Mouse (Mus musculus): ENCODE results near the gene Chrna4. TPM values are rescaled to one million over a fixed set of nuclear protein-coding genes. Genes with fewer than 3 reads are reported as not detected.

Gene Chrna4
- polyA plus RNA-seq, 1 experiment from 2014 or later: 17.9 TPM

DNA sequence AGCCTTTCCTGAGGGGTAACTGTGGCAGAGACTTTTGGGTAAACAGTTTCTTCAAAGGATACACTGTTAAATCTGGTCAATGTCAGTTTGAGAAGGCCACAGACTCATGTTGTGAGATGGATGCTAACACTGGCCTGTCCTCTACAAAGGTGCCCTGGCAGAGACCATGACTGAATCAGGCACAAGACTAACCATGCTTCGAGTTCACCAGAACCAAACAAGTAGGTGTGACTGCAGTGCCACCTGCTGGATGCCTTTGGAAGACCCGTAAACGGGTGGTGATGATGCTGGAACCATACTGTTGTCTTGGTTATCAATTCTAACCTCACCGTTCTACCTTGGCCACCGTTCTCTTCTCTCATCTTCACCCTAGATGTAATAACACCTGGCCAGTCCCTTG lies 16.8 kb upstream of the Chrna4 start:
- 24% methylated on average over 5 of the region's 5 CpGs for WGBS
- peak; percentile 77 for DNase-seq (ENCODE audit: low spot score)
- H3K27me3 ChIP-seq (ENCODE audit: low read depth, poor library complexity, severe bottlenecking): no peaks in the 10 kb centered on the region
- H3K4me3 ChIP-seq: no peak overlapping the region
- no peaks in the 10 kb centered on the region for H3K9me3 ChIP-seq (replicated peaks)
- H3K4me1 ChIP-seq: peaks cover 18% of the 10 kb centered on the region
- H3K36me3 ChIP-seq: no peaks in the 10 kb centered on the region
- H3K27ac ChIP-seq (replicated peaks): no peak overlapping the region

DNA sequence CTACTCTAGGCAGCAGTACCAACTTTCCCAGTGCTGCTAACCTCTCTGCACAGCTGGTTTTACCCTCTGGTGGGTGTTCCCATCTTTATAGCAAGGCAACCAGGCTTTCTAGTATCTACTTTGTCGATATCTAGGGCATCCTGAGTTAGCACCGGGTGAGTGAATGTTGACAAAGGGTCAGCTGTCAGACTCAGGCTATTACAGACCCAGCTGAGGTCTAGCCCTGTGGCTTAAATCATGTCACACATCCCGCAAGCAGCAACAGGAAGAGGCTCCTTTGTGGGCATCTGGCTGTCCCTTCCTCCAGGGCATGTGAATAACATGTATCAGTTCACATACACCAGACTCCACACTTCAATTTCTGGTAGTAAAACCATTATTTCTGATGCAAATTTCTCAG lies 14.8 kb upstream of the Chrna4 start:
- no peak overlapping the region for H3K4me3 ChIP-seq
- no peaks in the 10 kb centered on the region for H3K36me3 ChIP-seq
- H3K27me3 ChIP-seq (ENCODE audit: low read depth, poor library complexity, severe bottlenecking): no peaks in the 10 kb centered on the region
- WGBS: 79% methylated on average over 3 of the region's 3 CpGs
- no peak for DNase-seq (ENCODE audit: low spot score)
- peaks cover 18% of the 10 kb centered on the region for H3K4me1 ChIP-seq
- no peaks in the 10 kb centered on the region for H3K9me3 ChIP-seq (replicated peaks)
- H3K27ac ChIP-seq (replicated peaks): peak overlapping the region; percentile 10; the same call in 1 of the 2 replicates

DNA sequence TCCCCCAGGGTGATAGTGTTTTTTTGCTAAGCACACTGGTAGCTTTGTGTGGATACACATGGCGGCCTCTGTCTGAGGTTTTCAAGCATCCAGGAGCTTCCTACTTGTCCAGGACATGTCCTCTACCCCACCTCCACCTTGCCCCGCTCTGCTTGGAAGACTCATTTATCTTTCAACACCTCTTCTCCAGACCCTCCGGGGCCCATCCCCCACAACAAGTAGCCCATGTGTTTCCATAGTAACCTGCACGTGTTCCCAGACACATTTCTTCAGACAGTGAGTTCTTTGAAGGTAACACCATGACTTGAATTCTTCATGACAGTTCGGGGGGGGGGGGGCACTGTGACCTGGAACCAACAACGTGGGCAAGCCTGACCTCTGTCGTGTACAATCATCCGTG lies 14.0 kb upstream of the Chrna4 start:
- Histone ChIP-seq H3K27ac (replicated peaks) (no peak overlapping the region), H3K9me3 (replicated peaks) (no peaks in the 10 kb centered on the region), H3K4me3 (no peak overlapping the region), H3K4me1 (peaks cover 18% of the 10 kb centered on the region), H3K27me3 (ENCODE audit: low read depth, poor library complexity, severe bottlenecking) (no peaks in the 10 kb centered on the region), H3K36me3 (no peaks in the 10 kb centered on the region)
- WGBS: 68% methylated on average over 8 of the region's 8 CpGs
- no peak for DNase-seq (ENCODE audit: low spot score)

DNA sequence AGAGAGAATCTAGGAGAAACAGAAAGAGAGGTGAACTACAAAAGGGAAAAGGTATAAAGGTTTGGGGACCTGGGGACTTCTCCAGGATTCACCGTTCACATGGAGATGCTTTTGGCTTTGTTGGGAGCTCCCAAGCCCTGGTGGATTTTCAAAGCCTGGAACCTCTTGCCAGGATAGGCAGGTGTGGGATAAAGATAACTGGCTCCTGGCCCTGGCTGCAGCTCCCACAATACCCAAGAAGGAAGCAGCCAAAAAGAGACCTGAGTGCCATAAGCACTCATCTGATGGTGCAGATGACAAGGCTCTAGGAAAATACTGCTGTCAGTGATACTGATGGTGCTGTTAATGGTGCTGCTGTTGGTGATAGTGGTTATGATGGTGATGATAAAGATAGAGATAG lies 8.8 kb upstream of the Chrna4 start:
- no peak for DNase-seq (ENCODE audit: low spot score)
- 86% methylated on average over 1 of the region's 1 CpGs for WGBS
- Histone ChIP-seq H3K9me3 (replicated peaks) (no peaks in the 10 kb centered on the region), H3K4me3 (no peak overlapping the region), H3K4me1 (peaks cover 10% of the 10 kb centered on the region), H3K27ac (replicated peaks) (no peak overlapping the region), H3K27me3 (ENCODE audit: low read depth, poor library complexity, severe bottlenecking) (0 out of 2 replicates have a peak, but pooled peaks cover 6% of the 10 kb centered on the region), H3K36me3 (no peaks in the 10 kb centered on the region)

DNA sequence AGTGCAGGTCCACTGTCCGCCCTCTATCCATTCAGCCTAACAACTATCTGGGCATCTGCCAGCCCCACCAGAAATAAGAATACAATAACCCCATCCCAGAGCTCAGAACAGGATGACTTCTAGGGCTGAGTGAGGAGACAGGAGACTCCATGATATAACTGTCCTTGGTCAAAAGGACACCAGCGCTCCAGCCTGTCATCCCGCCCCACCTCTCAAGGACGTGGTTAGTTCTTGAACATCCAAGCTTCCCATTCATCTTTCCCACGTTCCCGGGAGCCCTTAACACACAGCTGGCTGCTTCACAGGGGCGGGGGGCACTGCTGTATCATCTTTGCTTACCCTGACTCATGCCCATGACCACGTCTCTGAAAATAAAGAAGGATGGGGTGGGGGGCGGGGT lies 5.6 kb upstream of the Chrna4 start:
- DNase-seq (ENCODE audit: low spot score): no peak
- Histone ChIP-seq H3K36me3 (no peaks in the 10 kb centered on the region), H3K4me3 (no peak overlapping the region), H3K4me1 (peaks cover 17% of the 10 kb centered on the region), H3K27ac (replicated peaks) (no peak overlapping the region), H3K9me3 (replicated peaks) (no peaks in the 10 kb centered on the region), H3K27me3 (ENCODE audit: low read depth, poor library complexity, severe bottlenecking) (0 out of 2 replicates have a peak, but pooled peaks cover 6% of the 10 kb centered on the region)
- 88% methylated on average over 9 of the region's 9 CpGs for WGBS

DNA sequence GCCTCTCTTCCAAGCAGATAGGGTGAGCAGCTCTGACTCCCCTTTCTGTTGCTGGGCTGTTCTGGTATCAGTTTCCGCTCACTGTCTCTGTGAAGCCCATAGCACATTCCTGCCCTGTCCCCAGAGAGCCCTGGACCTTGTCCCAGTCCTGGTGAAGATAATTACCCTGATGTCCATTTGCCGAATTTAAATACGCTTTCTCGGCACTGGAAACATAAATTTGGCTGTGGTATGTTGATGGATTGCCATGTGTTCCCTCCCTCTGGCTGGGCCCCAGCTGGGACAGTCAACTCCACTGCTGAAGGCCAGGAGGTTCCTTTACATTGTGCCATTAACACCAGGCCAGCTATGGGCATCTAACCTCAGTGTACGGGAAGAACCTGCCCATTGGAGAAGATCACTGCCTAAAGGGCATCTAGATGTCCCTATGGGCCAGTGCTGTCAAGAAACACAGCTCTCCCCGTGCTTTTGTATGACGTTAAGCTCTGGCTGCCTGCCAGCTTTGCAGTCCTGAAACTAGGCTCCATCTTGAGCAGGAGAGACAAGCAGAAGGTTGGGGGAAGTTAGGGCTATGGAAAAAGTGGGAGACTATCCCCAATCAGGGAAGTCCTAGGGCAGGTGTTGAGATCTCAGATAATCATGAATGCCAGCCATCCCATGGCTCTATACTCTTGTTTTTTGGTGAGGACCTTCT lies 5.1 kb upstream of the Chrna4 start:
- no peak overlapping the region for H3K4me3 ChIP-seq
- peaks cover 23% of the 10 kb centered on the region for H3K4me1 ChIP-seq
- no peaks in the 10 kb centered on the region for H3K36me3 ChIP-seq
- H3K27ac ChIP-seq (replicated peaks): no peak overlapping the region
- WGBS: 89% methylated on average over 7 of the region's 7 CpGs
- no peaks in the 10 kb centered on the region for H3K9me3 ChIP-seq (replicated peaks)
- 0 out of 2 replicates have a peak, but pooled peaks cover 6% of the 10 kb centered on the region for H3K27me3 ChIP-seq (ENCODE audit: low read depth, poor library complexity, severe bottlenecking)
- DNase-seq (ENCODE audit: low spot score): no peak

DNA sequence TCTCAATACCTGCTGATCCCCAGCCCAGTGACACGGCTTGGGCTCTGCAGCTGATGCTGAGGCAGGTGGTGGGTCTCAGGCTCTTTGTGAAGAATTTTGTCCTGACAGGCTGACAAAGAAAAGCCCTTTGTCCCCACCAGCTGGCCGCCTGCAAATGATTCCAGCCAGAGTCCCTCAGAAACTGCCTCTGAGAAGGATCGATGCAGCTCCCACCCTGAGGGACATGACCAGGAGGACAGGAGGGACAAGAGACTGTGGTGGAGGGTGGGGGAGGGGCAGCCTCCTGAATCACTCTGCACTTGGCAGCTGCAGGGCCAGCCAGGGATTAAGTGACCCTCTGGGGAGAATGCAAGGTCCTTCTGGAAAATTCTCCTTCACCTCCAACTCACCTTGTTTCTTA lies 655 bp upstream of the Chrna4 start:
- no peaks in the 10 kb centered on the region for H3K36me3 ChIP-seq
- 4% methylated on average over 3 of the region's 3 CpGs for WGBS
- H3K27ac ChIP-seq (replicated peaks): peak overlapping the region; percentile 77
- no peak overlapping the region for H3K4me3 ChIP-seq
- no peaks in the 10 kb centered on the region for H3K9me3 ChIP-seq (replicated peaks)
- peaks cover 61% of the 10 kb centered on the region for H3K4me1 ChIP-seq
- H3K27me3 ChIP-seq (ENCODE audit: low read depth, poor library complexity, severe bottlenecking): peaks cover 36% of the 10 kb centered on the region
- DNase-seq (ENCODE audit: low spot score): peak; percentile 68

DNA sequence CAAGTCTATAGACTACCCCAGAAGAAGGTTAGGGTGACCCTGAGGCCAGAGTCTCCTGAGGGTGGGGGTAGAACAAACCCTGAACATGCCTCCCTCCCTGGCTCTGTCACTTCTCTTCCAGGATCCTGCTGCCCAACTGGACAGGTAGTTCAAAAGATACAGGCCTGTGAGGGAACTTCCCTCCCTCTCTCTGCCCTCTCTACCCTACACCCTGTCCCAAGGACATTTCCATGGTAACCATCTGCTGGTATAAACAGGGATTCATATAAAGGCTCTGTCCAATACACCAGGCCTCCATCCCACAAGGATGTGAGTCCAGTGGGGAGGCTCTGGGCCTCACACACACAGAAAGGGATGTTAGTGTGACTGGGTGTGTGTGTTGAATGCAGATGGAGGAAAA lies 970 bp downstream of the Chrna4 start:
- Histone ChIP-seq H3K9me3 (replicated peaks) (no peaks in the 10 kb centered on the region), H3K4me1 (peaks cover 77% of the 10 kb centered on the region), H3K27me3 (ENCODE audit: low read depth, poor library complexity, severe bottlenecking) (peaks cover 52% of the 10 kb centered on the region), H3K36me3 (no peaks in the 10 kb centered on the region), H3K27ac (replicated peaks) (peak overlapping the region; percentile 77), H3K4me3 (no peak overlapping the region)
- DNase-seq (ENCODE audit: low spot score): no peak

DNA sequence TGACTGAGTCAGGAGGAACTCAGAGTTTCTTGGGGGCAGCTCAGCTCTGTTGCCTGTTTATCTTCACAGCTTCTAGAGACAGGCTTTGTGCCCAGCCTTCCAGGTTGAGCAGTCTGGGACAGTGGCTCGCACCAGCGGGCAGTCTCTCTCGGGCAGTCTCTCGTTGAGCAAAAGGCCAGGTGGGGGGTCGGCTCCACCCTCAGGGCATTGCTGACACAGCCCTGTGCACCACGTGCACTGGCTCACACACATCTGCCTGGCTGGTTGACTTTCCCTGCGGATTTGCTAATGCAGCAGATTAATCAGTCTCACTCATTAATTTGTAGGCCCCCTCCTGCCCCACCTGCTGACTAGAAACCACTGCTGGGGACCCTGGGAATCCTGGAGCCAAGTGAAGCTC lies 1.4 kb downstream of the Chrna4 start:
- DNase-seq (ENCODE audit: low spot score): no peak
- peaks cover 81% of the 10 kb centered on the region for H3K4me1 ChIP-seq
- H3K4me3 ChIP-seq: no peak overlapping the region
- H3K36me3 ChIP-seq: no peaks in the 10 kb centered on the region
- H3K27me3 ChIP-seq (ENCODE audit: low read depth, poor library complexity, severe bottlenecking): peaks cover 56% of the 10 kb centered on the region
- peak overlapping the region; percentile 77 for H3K27ac ChIP-seq (replicated peaks)
- WGBS: 5% methylated on average over 7 of the region's 7 CpGs
- H3K9me3 ChIP-seq (replicated peaks): no peaks in the 10 kb centered on the region

DNA sequence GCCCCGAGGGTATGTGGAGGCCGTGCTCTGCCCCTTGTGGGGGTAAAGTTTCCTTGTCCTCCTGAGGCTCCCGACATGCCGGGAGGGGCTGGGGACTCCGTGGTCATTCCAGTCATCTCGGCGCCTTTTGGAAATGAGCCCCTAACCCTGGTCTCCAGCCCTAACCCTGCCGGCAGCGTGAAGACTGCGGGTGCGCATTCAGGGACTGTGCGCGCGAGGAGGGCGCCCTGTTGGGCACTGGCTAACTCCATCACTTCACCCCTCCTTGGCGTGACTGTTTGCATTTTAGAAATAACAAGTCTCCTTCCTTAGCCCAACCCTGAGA lies 4.0 kb downstream of the Chrna4 start:
- peaks cover 19% of the 10 kb centered on the region; the same call in 1 of the 2 replicates for H3K36me3 ChIP-seq
- WGBS: under 1% methylated on average over 15 of the region's 16 CpGs
- no peaks in the 10 kb centered on the region for H3K9me3 ChIP-seq (replicated peaks)
- no peak for DNase-seq (ENCODE audit: low spot score)
- H3K27me3 ChIP-seq (ENCODE audit: low read depth, poor library complexity, severe bottlenecking): peaks cover 72% of the 10 kb centered on the region
- peaks cover 76% of the 10 kb centered on the region for H3K4me1 ChIP-seq
- H3K4me3 ChIP-seq: peak overlapping the region; percentile 79
- peak overlapping the region; percentile 88 for H3K27ac ChIP-seq (replicated peaks)

DNA sequence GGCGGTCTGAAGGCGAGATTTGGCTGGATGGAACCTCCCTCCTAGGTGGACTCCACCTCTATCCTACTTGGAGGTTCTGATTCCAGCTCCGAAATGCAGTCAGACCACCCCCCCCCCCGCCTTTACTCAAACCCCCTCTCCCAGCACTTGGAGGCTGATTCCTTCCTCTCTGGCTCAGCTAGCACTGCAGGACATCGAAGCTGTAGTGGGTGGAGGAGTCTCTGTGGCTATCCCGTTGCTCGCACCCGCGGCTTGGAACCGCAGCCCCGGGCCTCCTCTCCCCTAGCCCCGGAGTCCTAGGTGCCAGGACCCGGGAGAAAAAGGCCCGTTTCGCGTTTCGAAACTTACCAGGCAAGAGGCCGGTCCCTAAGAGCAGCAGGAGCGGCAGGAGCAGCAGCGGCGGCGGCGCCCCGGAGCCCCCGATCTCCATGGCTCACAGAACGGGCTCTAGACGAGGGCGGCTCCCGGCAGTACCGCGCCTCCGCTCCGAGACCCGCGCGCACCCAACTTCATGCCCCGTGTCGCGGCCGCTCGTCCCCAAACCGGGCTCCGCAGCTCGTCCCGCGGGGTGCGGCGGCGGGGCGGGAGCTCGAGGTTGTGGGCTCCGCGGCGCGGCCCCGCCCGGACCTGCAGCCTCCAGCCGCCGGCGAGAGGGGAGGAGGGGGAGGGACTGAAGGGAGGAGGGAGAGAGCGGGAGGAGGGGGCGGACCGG lies 4.5 kb downstream of the Chrna4 start:
- peak; percentile 73 for DNase-seq (ENCODE audit: low spot score)
- WGBS: under 1% methylated on average over 60 of the region's 63 CpGs
- Histone ChIP-seq H3K9me3 (replicated peaks) (no peaks in the 10 kb centered on the region), H3K4me1 (peaks cover 70% of the 10 kb centered on the region), H3K4me3 (peak overlapping the region; percentile 79), H3K36me3 (peaks cover 21% of the 10 kb centered on the region; the same call in 1 of the 2 replicates), H3K27me3 (ENCODE audit: low read depth, poor library complexity, severe bottlenecking) (peaks cover 72% of the 10 kb centered on the region), H3K27ac (replicated peaks) (peak overlapping the region; percentile 88)

DNA sequence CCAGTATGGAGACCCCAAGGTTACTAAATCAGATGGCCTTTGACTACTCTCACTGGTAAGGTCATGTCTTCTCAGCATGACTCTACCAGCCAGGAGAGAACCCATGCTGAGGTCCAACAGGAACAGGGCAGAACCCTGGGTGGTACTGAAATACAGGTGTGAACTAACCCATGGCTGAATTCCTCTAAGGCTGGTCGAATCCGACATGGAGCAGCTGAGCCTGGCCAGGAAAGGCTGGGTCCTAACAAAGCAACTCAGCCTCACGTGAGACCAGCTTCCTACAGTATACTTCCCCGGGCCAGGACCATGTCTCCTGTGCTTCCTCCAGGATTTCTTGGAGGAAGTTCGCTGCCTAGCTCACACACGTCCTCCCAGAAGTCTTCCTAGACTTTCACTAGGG lies 6.8 kb downstream of the Chrna4 start:
- H3K27ac ChIP-seq (replicated peaks): no peak overlapping the region
- WGBS: 77% methylated on average over 6 of the region's 6 CpGs
- no peak for DNase-seq (ENCODE audit: low spot score)
- no peak overlapping the region for H3K4me3 ChIP-seq
- no peaks in the 10 kb centered on the region for H3K9me3 ChIP-seq (replicated peaks)
- H3K36me3 ChIP-seq: peaks cover 32% of the 10 kb centered on the region
- peaks cover 48% of the 10 kb centered on the region for H3K4me1 ChIP-seq
- H3K27me3 ChIP-seq (ENCODE audit: low read depth, poor library complexity, severe bottlenecking): peaks cover 62% of the 10 kb centered on the region

DNA sequence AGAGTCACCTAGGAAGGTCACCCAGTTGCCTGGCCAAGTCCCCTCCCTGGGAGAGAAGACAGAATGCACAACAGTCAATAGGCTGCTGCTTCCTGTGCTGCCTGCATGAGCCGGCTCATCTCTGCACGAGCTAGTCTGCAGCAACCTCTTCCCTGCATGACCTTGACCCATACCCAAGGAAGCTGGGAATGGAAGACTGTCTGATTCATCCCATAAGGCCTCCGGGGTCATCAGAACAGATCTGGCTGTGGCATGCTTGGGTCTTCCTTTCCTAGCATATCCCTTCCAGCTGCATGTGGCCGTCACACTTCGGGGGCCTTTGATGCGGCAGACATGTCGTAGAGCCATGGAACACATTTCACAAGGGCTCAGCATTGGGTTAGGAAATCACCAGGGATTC lies 8.2 kb downstream of the Chrna4 start:
- 84% methylated on average over 7 of the region's 7 CpGs for WGBS
- Histone ChIP-seq H3K4me1 (peaks cover 35% of the 10 kb centered on the region), H3K4me3 (no peak overlapping the region), H3K36me3 (peaks cover 37% of the 10 kb centered on the region), H3K9me3 (replicated peaks) (no peaks in the 10 kb centered on the region), H3K27ac (replicated peaks) (no peak overlapping the region), H3K27me3 (ENCODE audit: low read depth, poor library complexity, severe bottlenecking) (peaks cover 48% of the 10 kb centered on the region)
- DNase-seq (ENCODE audit: low spot score): no peak

Data from midbrain, embryonic 10.5 days (tissue).